Mouse (Mus musculus): ENCODE measurements at regions not wholly inside any gene's neighbourhood (a gene's known extent, or its start where the extent isn't known, plus 50 kb on each side); places are given as distances from the start of the nearest gene placed in this dataset.

DNA sequence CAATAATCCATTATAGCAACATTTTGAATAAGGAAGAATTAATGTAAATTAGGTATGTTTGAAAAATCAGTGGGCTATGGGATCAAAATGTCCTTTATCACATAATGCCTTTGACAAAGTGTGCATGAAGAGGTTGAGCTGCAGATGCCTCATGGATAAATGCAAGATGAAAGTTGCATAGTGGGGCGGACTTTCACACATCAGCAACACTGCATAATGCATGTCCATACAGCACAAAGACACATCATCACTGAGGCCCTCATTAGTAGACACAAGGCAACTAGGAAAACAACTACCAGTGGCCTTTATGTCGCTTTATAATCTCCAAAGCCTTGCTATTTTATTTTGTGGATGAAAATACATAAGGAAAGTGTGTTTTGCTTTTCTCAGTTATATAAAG, 105.8 kb upstream of the Rap2b start:
- ATAC-seq (ENCODE audit: low TSS enrichment) = peak; percentile 73; the same call in 1 of the 2 replicates

DNA sequence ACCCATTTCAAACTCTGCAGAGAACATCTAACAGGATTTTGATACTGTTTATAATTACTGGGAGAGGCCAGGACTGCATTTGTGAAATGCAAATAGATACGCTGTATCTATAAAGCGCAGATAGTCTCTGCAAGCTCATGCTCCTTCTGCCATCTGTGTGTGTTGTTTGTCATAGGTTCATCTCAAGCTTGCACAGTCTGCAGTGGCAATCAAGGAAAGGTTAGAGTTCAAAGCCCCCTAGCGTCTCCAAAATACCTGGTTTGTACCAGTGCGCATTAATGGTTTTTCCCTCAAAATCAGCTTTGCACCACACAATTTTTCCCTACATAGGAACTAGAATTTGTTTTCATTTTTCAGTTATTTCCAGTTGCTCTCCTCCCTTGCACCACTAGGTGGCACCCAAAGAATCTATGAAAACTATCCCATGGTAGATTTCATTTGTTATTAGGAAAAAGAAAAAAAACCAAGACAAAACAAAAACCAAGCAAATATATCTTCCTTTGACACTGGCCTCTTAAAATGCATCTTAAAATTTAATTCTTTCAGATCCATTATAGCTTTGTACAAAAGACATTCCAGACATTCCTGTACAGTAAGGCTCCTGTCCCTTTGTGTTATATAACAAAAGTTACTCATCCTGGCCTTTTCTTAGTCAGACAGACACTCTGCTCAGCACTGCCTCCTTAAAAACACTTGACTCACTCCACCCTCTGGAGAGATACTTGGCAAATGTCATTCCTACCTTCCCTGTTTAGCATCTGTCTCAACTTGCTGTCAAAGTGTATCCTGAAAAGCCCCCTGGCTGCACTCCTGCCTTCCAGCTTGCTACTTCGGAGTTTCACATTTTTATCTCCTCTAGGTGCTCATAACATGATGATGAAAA, 92.7 kb upstream of the Rap2b start:
- ATAC-seq (ENCODE audit: low TSS enrichment) = peak; percentile 100

DNA sequence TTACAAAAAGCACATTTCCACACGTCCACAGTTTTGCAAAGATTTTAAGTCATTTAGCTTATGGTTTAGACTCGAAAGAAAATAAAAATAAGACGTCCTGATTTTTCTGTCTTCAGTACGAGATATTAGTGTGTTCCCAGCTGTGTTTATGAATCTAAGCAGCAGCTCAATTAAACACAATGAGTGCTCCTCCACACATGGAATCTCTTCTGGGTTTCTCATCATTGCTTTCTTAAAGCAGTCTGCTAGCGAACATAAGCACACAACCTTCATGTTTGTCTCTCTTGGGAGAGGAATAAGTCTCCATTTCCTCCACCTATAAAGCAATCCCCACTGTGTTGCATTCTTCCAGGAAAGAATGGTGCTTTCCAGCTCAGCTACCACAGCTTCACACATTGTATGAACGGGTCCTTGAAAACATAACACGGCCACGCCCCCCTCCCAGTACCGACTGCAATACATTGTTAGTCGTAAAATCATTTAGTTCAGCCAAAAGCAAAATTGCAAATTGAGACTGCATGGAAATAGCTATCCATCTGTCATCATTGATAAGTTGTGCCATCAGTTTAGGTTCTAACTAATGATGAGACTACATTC, 75.4 kb upstream of the Rap2b start:
- peak; percentile 55 for ATAC-seq (ENCODE audit: low TSS enrichment)

- ATAC-seq (ENCODE audit: low TSS enrichment) = no peak
Observed at GRCm38 (mm10) chr3:61288195-61288594, 73.2 kb upstream of the Rap2b start.

GRCm38 (mm10) chr3:61294855-61295254, 66.6 kb upstream of the Rap2b start:
- no peak for ATAC-seq (ENCODE audit: low TSS enrichment)

DNA sequence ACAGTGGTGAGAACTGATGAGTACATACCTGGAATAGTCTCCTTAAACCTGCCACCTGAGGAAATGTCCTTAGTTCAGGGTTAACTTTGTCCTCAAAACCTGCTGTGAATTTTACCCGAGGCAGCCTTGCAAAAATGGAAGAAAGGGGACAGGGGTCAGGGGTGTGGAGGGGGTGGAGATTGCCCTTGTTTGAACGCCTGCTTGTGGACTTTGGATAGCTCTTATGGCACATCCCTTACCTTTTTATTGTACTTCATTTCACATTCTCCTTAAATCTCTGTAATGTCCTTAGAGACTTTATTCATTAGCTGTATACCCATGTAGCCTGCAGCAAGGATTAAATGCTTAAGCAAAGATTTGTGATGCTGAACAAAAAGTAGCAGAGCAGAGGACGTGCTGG, 64.1 kb upstream of the Rap2b start:
- no peak for ATAC-seq (ENCODE audit: low TSS enrichment)

- no peak for ATAC-seq (ENCODE audit: low TSS enrichment)
Observed at GRCm38 (mm10) chr3:61302214-61302613, 59.2 kb upstream of the Rap2b start.

DNA sequence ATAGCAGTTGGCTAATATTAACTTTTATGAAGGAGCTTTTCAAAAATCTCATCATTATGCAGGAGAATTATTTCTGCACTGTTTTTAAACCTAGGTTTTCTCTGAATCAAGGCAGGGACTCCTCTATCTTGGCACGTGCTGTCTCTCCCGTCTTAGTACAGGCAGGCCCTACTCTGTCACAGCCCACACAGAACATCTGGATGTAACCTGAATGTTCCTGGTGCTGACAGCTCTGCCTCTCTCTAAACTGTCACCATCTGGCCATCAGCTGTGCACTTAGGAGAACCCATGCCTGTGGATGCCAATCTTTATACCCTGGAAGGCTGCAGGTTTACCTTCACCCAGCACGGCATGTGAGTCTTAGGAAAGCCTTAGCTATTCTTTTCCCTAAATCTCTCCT, 58.0 kb upstream of the Rap2b start:
- ATAC-seq (ENCODE audit: low TSS enrichment) = peak; percentile 52

DNA sequence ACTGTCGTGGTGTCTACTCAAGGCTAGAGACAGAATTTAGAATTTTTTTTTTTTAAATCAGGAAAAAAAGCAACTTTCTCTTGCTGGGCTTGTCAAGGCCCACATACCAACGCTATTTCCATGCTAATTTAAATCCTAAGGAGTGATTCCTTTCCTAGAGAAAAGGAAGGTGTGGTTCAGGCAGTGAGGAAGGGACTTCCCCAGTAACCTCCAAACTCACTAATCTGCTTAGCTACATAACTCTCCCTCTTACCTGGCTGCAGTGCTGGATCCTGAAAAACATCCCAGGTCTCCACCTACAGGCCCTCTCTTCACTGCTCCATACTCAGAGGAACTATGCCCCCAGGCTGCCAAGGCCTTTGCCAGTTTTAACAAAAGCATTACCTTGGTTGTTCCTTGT, 55.1 kb upstream of the Rap2b start:
- ATAC-seq (ENCODE audit: low TSS enrichment) = no peak

GRCm38 (mm10) chr3:61308764-61309163, 52.7 kb upstream of the Rap2b start:
- ATAC-seq (ENCODE audit: low TSS enrichment) = no peak

DNA sequence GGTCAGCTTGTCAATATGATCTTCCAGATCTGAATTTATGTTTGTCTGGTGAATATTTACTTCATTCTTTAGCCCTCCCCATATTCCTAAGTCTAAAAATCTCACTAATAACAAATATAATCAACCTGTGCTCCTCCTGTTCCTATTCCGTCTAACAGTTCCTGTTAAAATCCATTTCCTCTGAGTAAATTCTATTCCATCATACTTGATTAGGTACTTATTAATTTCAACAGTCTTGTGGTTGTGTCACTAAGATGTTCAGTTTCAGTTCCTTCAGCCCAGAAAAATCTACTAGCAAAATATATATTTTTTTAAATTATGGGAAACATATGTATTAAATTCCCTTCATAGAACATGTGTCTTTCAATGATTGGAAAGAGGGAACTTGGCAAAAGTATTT, 52.2 kb upstream of the Rap2b start:
- ATAC-seq (ENCODE audit: low TSS enrichment) = no peak

Data from frontal cortex, adult (tissue).